Mouse (Mus musculus): ENCODE measurements around the gene Zfand4.
"Not testable (repeated sequence)": the region's sequence is repeated elsewhere in the genome, so short reads cannot be mapped to it uniquely, and the experiment has no call there.

The Zfand4 gene

DNA sequence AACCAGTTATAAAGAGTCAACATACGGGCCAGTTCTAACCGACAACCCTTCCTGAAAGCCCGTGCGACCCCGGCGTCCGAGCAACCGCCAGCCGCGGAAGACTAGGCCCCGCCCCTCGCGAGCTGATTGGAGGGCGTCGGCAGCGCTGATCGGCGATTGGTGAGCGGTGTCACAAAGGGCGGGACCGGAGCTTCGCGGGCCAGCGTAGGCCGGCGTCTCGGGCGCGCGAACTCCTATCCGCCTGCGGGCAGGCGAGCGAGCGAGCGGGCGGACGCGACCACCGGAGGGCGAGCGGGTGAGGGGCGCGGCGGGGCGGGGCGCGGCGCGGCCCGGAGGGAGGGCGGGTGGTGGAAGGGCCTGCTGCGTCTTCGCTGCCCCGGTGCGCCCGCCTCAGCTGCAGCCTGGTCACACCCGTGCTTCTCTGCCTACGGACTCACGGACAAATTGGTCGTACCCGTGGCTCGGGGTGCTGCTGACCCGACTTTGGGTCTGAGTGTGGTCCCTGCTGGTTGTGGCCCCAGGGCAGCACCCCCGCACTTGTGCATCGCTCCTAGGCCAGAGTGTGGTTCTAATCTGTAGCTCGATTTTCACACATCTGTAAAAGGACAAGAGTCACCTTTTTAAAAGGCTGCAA is at the start of gene Zfand4:
Zfand4 (plus strand) TSS at position 205 of the 634 bp plus-strand sequence.
- DNase-seq (ENCODE audit: low read depth, low spot score): peak; percentile 90

- DNase-seq (ENCODE audit: low read depth, low spot score): no peak
Measured at GRCm38 (mm10) chr6:116227767-116228166, 36.3 kb upstream of the Zfand4 start.

DNA sequence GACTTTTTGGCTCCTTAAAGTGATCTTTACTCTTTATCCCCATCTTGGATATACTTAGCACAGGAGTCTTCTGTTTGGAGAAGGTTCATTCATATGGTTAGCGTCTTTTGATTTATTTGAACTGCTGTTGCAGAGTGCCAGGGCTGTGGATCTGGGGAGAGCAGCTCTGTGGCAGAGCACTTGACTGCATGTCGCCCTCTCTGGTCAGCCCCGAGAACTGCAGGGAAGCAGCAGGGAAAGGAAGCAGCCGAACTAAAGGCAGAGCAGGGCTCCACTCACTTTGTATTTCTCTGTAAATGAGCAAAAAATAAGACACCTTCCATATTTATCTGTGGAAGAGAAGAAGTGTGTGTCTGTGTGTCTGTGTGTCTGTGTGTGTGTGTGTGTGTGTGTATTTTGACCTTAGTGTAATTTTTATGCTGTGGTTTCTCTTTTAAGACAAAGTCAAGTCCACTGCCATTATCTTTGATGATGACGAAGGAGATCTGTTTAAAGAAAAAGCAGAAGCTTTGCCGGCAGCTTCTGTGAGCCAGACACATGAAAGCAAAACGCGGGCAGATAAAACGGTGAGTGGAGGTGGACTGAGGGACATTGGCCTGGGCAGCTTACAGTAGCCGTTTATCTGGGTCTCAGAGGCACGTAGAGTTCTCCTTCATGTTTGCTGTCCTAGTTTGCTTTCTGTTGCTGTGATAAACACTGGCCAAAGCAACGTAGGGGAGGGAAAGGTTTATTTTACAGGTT is 35.1 kb upstream of the Zfand4 start:
- peak; percentile 58 for DNase-seq (ENCODE audit: low read depth, low spot score)

DNA sequence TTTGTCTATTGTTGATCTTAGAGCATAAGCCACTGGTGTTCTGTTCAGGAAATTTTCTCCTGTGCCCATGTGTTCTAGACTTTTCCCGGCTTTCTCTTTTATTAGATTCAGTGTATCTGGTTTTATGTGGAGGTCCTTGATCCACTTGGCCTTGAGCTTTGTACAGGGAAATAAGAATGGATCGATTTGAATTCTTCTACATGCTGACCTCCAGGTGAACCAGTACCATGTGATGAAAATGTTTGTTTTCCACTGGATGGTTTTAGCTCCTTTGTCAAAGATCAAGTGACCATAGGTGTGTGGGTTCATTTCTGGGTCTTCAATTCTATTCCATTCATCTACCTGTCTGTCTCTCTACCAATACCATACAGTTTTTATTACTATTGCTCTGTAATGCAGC is 29.2 kb upstream of the Zfand4 start:
- not testable (repeated sequence) for DNase-seq (ENCODE audit: low read depth, low spot score)

GRCm38 (mm10) chr6:116235336-116235735 is 28.7 kb upstream of the Zfand4 start:
- no peak for DNase-seq (ENCODE audit: low read depth, low spot score)

- DNase-seq (ENCODE audit: low read depth, low spot score): no peak
Measured at GRCm38 (mm10) chr6:116238083-116238482, 25.9 kb upstream of the Zfand4 start.

DNA sequence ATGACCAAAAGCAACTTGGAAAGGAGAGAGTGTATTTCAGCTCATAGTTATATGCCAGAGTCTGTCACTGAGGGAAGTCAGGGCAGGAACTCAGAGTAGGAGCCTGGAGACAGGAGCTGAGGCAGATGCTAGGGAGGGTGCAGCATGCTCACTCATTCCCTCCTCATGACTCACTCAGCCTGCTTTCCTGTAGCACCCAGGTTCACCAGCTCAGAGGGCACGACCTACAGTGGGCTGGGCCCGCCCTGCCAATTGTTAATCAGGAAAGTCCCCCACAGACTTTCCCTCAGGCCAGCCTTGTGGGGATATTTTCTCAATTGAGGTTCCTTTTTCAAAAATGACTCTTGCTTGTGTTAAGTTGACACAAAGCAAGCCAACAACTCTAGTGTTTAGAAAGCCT is 23.7 kb upstream of the Zfand4 start:
- no peak for DNase-seq (ENCODE audit: low read depth, low spot score)

DNA sequence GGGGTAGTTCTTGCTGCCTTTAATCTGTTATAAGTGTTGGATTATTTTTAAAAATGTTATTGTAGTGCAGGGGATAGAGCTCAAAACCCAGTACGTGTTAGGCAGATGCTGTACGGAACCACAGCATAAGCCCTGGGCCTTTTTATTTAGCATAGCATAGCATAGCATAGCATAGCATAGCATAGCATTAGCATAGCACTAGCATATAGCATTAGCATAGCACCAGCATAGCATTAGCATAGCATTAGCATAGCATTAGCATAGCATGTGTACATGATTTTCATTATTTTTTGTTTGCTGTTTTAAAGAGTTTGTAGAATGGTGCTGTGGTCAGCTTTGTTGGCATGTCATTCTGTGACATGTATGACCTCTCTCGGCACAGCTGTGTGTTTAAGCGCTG is 4.4 kb upstream of the Zfand4 start:
- no peak for DNase-seq (ENCODE audit: low read depth, low spot score)

GRCm38 (mm10) chr6:116260481-116260880 is 3.5 kb upstream of the Zfand4 start:
- DNase-seq (ENCODE audit: low read depth, low spot score): no peak

GRCm38 (mm10) chr6:116262824-116263223 is 1.2 kb upstream of the Zfand4 start:
- DNase-seq (ENCODE audit: low read depth, low spot score): no peak

DNA sequence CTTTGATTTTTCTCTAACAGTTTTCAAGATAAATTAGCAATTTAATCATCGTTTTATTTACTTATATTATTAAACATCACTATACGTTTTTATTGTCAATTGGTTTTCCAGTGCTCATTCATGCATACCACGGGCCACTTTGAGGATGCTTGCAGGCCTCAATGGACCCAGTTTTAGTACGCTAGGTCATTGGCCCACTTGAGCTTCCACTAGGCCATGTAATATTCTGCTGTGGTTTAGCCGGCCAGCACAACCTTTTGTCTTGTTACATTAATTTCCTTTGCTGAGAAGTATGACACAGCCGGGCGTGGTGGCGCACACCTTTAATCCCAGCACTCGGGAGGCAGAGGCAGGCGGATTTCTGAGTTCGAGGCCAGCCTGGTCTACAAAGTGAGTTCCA is 814 bp downstream of the Zfand4 start:
- DNase-seq (ENCODE audit: low read depth, low spot score): no peak

DNA sequence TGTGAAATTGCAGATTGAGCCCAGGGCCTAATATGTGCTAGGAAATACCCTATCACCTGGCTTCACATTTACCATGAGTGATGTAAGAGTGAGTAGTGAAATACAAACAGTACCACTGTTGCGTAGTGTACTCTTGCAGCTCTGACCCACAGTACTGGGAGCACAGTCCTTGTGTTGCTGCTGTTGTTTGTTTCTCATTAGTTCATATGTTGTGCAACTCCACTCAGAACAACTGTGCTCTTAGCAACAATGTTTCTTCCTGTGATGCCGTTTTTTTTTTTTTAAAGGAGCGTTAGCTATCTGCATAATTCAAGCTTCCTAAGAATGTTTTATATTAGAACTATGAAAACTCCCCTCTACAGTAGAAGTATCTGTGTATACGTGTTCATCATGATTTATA is 1.6 kb downstream of the Zfand4 start:
- no peak for DNase-seq (ENCODE audit: low read depth, low spot score)

GRCm38 (mm10) chr6:116266273-116267109 is 2.5 kb downstream of the Zfand4 start:
- DNase-seq (ENCODE audit: low read depth, low spot score): peak; percentile 15

GRCm38 (mm10) chr6:116267110-116267423 is 3.0 kb downstream of the Zfand4 start:
- DNase-seq (ENCODE audit: low read depth, low spot score): no peak

GRCm38 (mm10) chr6:116275695-116276094 is 11.7 kb downstream of the Zfand4 start:
- DNase-seq (ENCODE audit: low read depth, low spot score): no peak

GRCm38 (mm10) chr6:116278679-116279317 is 14.8 kb downstream of the Zfand4 start:
- no peak for DNase-seq (ENCODE audit: low read depth, low spot score)

GRCm38 (mm10) chr6:116281014-116281413 is 17.0 kb downstream of the Zfand4 start:
- DNase-seq (ENCODE audit: low read depth, low spot score): no peak

GRCm38 (mm10) chr6:116282546-116282945 is 18.5 kb downstream of the Zfand4 start:
- DNase-seq (ENCODE audit: low read depth, low spot score): peak; percentile 49

DNA sequence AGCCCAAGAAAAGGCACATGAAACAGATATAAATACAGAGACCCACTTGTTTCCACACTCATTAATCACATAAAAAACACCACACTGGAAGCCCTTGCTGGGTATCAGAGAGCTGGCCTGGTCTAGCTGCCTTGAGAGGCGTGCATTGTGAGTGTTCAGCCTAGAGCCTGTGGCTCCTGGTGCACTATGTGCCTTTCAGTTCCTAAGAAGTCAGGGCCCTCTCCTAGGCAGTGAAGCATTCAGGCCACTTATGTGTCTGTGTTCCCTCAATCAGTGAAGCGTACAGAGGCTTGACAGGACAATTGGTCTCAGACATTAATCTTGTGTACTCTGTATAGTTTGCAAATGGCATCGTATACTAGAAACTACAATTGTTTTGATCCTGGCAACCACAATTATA is 19.3 kb downstream of the Zfand4 start:
- DNase-seq (ENCODE audit: low read depth, low spot score): no peak

DNA sequence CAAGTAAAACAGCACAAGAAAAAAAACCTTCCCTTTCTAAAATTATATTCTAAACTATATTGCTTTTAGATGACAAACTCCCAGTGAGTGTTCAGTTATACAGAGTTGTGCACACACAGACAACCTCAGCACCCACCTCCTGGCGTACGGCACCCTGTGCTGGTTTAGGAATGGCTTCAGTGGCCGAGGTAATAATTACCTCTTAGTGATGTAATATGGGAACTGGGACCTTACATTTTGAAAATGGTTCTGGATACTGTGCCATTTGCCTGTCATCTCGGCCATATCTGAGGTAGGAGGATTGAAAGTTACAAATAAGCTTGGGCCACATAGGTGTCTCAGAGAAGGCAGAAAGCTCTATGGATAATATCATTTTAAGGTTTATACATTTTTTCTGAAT is 22.3 kb downstream of the Zfand4 start:
- DNase-seq (ENCODE audit: low read depth, low spot score): no peak

- no peak for DNase-seq (ENCODE audit: low read depth, low spot score)
Measured at GRCm38 (mm10) chr6:116286870-116287575, 23.0 kb downstream of the Zfand4 start.

Measured in CD4-positive helper T cell, adult 2 months (primary cell).